Mouse (Mus musculus): Measurements from ENCODE around the gene D3Ertd254e.

DNA sequence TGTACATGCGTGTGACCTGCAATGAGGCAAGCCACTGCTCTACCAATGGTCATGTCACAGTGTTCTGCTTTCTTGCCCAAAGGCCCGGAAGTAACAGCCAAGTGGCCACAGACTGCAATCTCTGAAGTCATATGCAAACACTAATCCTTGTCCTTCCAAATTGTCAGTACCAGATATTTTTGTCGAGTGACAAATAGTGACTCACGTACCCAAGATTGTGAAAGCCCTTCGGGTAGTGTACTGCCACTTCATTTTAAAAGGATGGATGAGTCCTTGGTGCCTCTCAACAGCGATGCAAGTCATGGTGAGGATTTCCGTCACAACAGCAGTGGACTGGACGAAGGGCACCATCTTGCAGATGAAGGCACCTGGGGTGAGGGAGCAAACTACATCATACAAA, 38.4 kb downstream of the D3Ertd254e start:
- no peak for TF ChIP-seq POLR2A (IDR thresholded peaks at IDR 0.05; ENCODE audit: low read depth, low read length)
- TF ChIP-seq CTCF (conservative IDR thresholded peaks at IDR 0.05; ENCODE audit: insufficient read depth, insufficient read length, low read depth, low read length) = no peak
